Mouse (Mus musculus): ENCODE measurements around the gene Cldn20. TPM values are rescaled to one million over a fixed set of nuclear protein-coding genes. Genes with fewer than 3 reads are reported as not detected.

The Cldn20 gene
- polyA plus RNA-seq, 1 experiment from 2014 or later, result not detected

GRCm38 (mm10) chr17:3515851-3516250 is 16.5 kb upstream of the Cldn20 start:
- Histone ChIP-seq H3K9me3 (ENCODE audit: low read length) (no peaks in the 10 kb centered on the region), H3K4me2 (replicated peaks; ENCODE audit: low read depth, low read length) (no peak overlapping the region), H3K4me1 (ENCODE audit: insufficient read depth, low read length) (no peaks in the 10 kb centered on the region), H3K9ac (replicated peaks; ENCODE audit: low read length) (no peak overlapping the region), H3K27me3 (ENCODE audit: insufficient read depth, low read length) (no peaks in the 10 kb centered on the region), H3K36me3 (ENCODE audit: insufficient read depth, low read length) (peaks cover 15% of the 10 kb centered on the region; the same call in 1 of the 2 replicates), H3K4me3 (ENCODE audit: low read length) (no peak overlapping the region), H3K27ac (ENCODE audit: low read length) (no peak overlapping the region)
- whole genome bisulfite sequencing, result 93% methylated on average over 8 of the region's 8 CpGs
- ATAC-seq (ENCODE audit: low FRiP score, low TSS enrichment), result no peak

GRCm38 (mm10) chr17:3516406-3516805 is 15.9 kb upstream of the Cldn20 start:
- Histone ChIP-seq H3K4me1 (ENCODE audit: insufficient read depth, low read length) (no peaks in the 10 kb centered on the region), H3K36me3 (ENCODE audit: insufficient read depth, low read length) (peaks cover 15% of the 10 kb centered on the region; the same call in 1 of the 2 replicates), H3K27ac (ENCODE audit: low read length) (no peak overlapping the region), H3K4me3 (ENCODE audit: low read length) (no peak overlapping the region), H3K4me2 (replicated peaks; ENCODE audit: low read depth, low read length) (no peak overlapping the region), H3K27me3 (ENCODE audit: insufficient read depth, low read length) (no peaks in the 10 kb centered on the region), H3K9me3 (ENCODE audit: low read length) (no peaks in the 10 kb centered on the region), H3K9ac (replicated peaks; ENCODE audit: low read length) (no peak overlapping the region)
- no peak for ATAC-seq (ENCODE audit: low FRiP score, low TSS enrichment)
- 60% methylated on average over 9 of the region's 9 CpGs for WGBS

- no peak for ATAC-seq (ENCODE audit: low FRiP score, low TSS enrichment)
- Histone ChIP-seq H3K4me1 (ENCODE audit: insufficient read depth, low read length) (no peaks in the 10 kb centered on the region), H3K36me3 (ENCODE audit: insufficient read depth, low read length) (peaks cover 12% of the 10 kb centered on the region; the same call in 1 of the 2 replicates), H3K27me3 (ENCODE audit: insufficient read depth, low read length) (no peaks in the 10 kb centered on the region), H3K9me3 (ENCODE audit: low read length) (no peaks in the 10 kb centered on the region), H3K27ac (ENCODE audit: low read length) (no peak overlapping the region), H3K4me2 (replicated peaks; ENCODE audit: low read depth, low read length) (no peak overlapping the region), H3K9ac (replicated peaks; ENCODE audit: low read length) (no peak overlapping the region), H3K4me3 (ENCODE audit: low read length) (no peak overlapping the region)
- 94% methylated on average over 5 of the region's 5 CpGs for WGBS
Observed at GRCm38 (mm10) chr17:3520344-3520743, 12.0 kb upstream of the Cldn20 start.

GRCm38 (mm10) chr17:3527841-3528471 is 4.4 kb upstream of the Cldn20 start:
- WGBS, result 89% methylated on average over 6 of the region's 6 CpGs

GRCm38 (mm10) chr17:3529523-3529922 is 2.8 kb upstream of the Cldn20 start:
- Histone ChIP-seq H3K4me2 (replicated peaks; ENCODE audit: low read depth, low read length) (no peak overlapping the region), H3K4me3 (ENCODE audit: low read length) (no peak overlapping the region), H3K4me1 (ENCODE audit: insufficient read depth, low read length) (no peaks in the 10 kb centered on the region), H3K9me3 (ENCODE audit: low read length) (no peaks in the 10 kb centered on the region), H3K27me3 (ENCODE audit: insufficient read depth, low read length) (no peaks in the 10 kb centered on the region), H3K27ac (ENCODE audit: low read length) (no peak overlapping the region), H3K9ac (replicated peaks; ENCODE audit: low read length) (no peak overlapping the region), H3K36me3 (ENCODE audit: insufficient read depth, low read length) (no peaks in the 10 kb centered on the region)
- 60% methylated on average over 3 of the region's 3 CpGs for WGBS
- ATAC-seq (ENCODE audit: low FRiP score, low TSS enrichment), result no peak

More at GRCm38 (mm10) chr17:3527841-3528471, 4.4 kb upstream of the Cldn20 start:
- Histone ChIP-seq H3K27ac (ENCODE audit: low read length) (no peak overlapping the region), H3K36me3 (ENCODE audit: insufficient read depth, low read length) (no peaks in the 10 kb centered on the region), H3K4me1 (ENCODE audit: insufficient read depth, low read length) (no peaks in the 10 kb centered on the region), H3K4me3 (ENCODE audit: low read length) (no peak overlapping the region), H3K9ac (replicated peaks; ENCODE audit: low read length) (no peak overlapping the region), H3K27me3 (ENCODE audit: insufficient read depth, low read length) (no peaks in the 10 kb centered on the region), H3K4me2 (replicated peaks; ENCODE audit: low read depth, low read length) (no peak overlapping the region), H3K9me3 (ENCODE audit: low read length) (no peaks in the 10 kb centered on the region)
- ATAC-seq (ENCODE audit: low FRiP score, low TSS enrichment), result no peak

GRCm38 (mm10) chr17:3530549-3530948 is 1.8 kb upstream of the Cldn20 start:
- ATAC-seq (ENCODE audit: low FRiP score, low TSS enrichment), result no peak
- H3K27me3 ChIP-seq (ENCODE audit: insufficient read depth, low read length), result no peaks in the 10 kb centered on the region
- no peak overlapping the region for H3K9ac ChIP-seq (replicated peaks; ENCODE audit: low read length)
- H3K4me3 ChIP-seq (ENCODE audit: low read length), result no peak overlapping the region
- H3K9me3 ChIP-seq (ENCODE audit: low read length), result no peaks in the 10 kb centered on the region
- H3K36me3 ChIP-seq (ENCODE audit: insufficient read depth, low read length), result 0 out of 2 replicates have a peak, but pooled peaks cover 5% of the 10 kb centered on the region
- 74% methylated on average over 7 of the region's 7 CpGs for WGBS
- no peak overlapping the region for H3K27ac ChIP-seq (ENCODE audit: low read length)
- no peaks in the 10 kb centered on the region for H3K4me1 ChIP-seq (ENCODE audit: insufficient read depth, low read length)
- H3K4me2 ChIP-seq (replicated peaks; ENCODE audit: low read depth, low read length), result no peak overlapping the region

GRCm38 (mm10) chr17:3531641-3532040 is 713 bp upstream of the Cldn20 start:
- no peak for ATAC-seq (ENCODE audit: low FRiP score, low TSS enrichment)
- Histone ChIP-seq H3K9ac (replicated peaks; ENCODE audit: low read length) (no peak overlapping the region), H3K4me1 (ENCODE audit: insufficient read depth, low read length) (no peaks in the 10 kb centered on the region), H3K9me3 (ENCODE audit: low read length) (no peaks in the 10 kb centered on the region), H3K27ac (ENCODE audit: low read length) (no peak overlapping the region), H3K27me3 (ENCODE audit: insufficient read depth, low read length) (no peaks in the 10 kb centered on the region), H3K4me2 (replicated peaks; ENCODE audit: low read depth, low read length) (no peak overlapping the region), H3K4me3 (ENCODE audit: low read length) (no peak overlapping the region), H3K36me3 (ENCODE audit: insufficient read depth, low read length) (0 out of 2 replicates have a peak, but pooled peaks cover 7% of the 10 kb centered on the region)
- WGBS, result 78% methylated on average over 1 of the region's 1 CpGs

- ATAC-seq (ENCODE audit: low FRiP score, low TSS enrichment), result no peak
- Histone ChIP-seq H3K36me3 (ENCODE audit: insufficient read depth, low read length) (0 out of 2 replicates have a peak, but pooled peaks cover 7% of the 10 kb centered on the region), H3K9me3 (ENCODE audit: low read length) (no peaks in the 10 kb centered on the region), H3K27ac (ENCODE audit: low read length) (no peak overlapping the region), H3K27me3 (ENCODE audit: insufficient read depth, low read length) (no peaks in the 10 kb centered on the region), H3K4me1 (ENCODE audit: insufficient read depth, low read length) (no peaks in the 10 kb centered on the region), H3K4me2 (replicated peaks; ENCODE audit: low read depth, low read length) (no peak overlapping the region), H3K4me3 (ENCODE audit: low read length) (no peak overlapping the region), H3K9ac (replicated peaks; ENCODE audit: low read length) (no peak overlapping the region)
- WGBS, result 22% methylated on average over 1 of the region's 1 CpGs
Observed at GRCm38 (mm10) chr17:3533425-3533824, 1.1 kb downstream of the Cldn20 start.

GRCm38 (mm10) chr17:3540304-3540703 is 8.0 kb downstream of the Cldn20 start:
- Histone ChIP-seq H3K4me1 (ENCODE audit: insufficient read depth, low read length) (no peaks in the 10 kb centered on the region), H3K36me3 (ENCODE audit: insufficient read depth, low read length) (peaks cover 17% of the 10 kb centered on the region; the same call in 1 of the 2 replicates), H3K9me3 (ENCODE audit: low read length) (no peaks in the 10 kb centered on the region), H3K9ac (replicated peaks; ENCODE audit: low read length) (no peak overlapping the region), H3K27me3 (ENCODE audit: insufficient read depth, low read length) (no peaks in the 10 kb centered on the region), H3K4me2 (replicated peaks; ENCODE audit: low read depth, low read length) (no peak overlapping the region), H3K27ac (ENCODE audit: low read length) (no peak overlapping the region), H3K4me3 (ENCODE audit: low read length) (no peak overlapping the region)
- no peak for ATAC-seq (ENCODE audit: low FRiP score, low TSS enrichment)
- WGBS, result 93% methylated on average over 2 of the region's 2 CpGs

- Histone ChIP-seq H3K4me3 (ENCODE audit: low read length) (no peak overlapping the region), H3K9ac (replicated peaks; ENCODE audit: low read length) (no peak overlapping the region), H3K36me3 (ENCODE audit: insufficient read depth, low read length) (peaks cover 13% of the 10 kb centered on the region; the same call in 1 of the 2 replicates), H3K27me3 (ENCODE audit: insufficient read depth, low read length) (no peaks in the 10 kb centered on the region), H3K4me2 (replicated peaks; ENCODE audit: low read depth, low read length) (no peak overlapping the region), H3K27ac (ENCODE audit: low read length) (no peak overlapping the region), H3K4me1 (ENCODE audit: insufficient read depth, low read length) (no peaks in the 10 kb centered on the region), H3K9me3 (ENCODE audit: low read length) (no peaks in the 10 kb centered on the region)
- no peak for ATAC-seq (ENCODE audit: low FRiP score, low TSS enrichment)
- WGBS, result 83% methylated on average over 5 of the region's 5 CpGs
Observed at GRCm38 (mm10) chr17:3541033-3541432, 8.7 kb downstream of the Cldn20 start.

Data from kidney, embryonic 16.5 days (tissue).